Mouse (Mus musculus): Measurements from ENCODE around the gene Olfr1028. TPM values are rescaled to one million over a fixed set of nuclear protein-coding genes. Genes with fewer than 3 reads are reported as not detected.

Olfr1028 gene
- polyA plus RNA-seq, 1 experiment from 2014 or later, result not detected

Other genes with a start within 250 kb of the Olfr1028 start
- gene Olfr1009, start 235.0 kb upstream of the Olfr1028 start, polyA plus RNA-seq (2015; fragmentation: Nextera tagmentation; extraction: Ambion mirVana), result not detected in 2 replicates
- gene Olfr1012, start 187.7 kb upstream of the Olfr1028 start, polyA plus RNA-seq (2015; fragmentation: Nextera tagmentation; extraction: Ambion mirVana), result not detected in 2 replicates
- gene Olfr1013, start 183.3 kb upstream of the Olfr1028 start, polyA plus RNA-seq (2015; fragmentation: Nextera tagmentation; extraction: Ambion mirVana), result not detected in 2 replicates
- not detected in 2 replicates for gene Olfr1014, start 177.7 kb upstream of the Olfr1028 start, polyA plus RNA-seq (2015; fragmentation: Nextera tagmentation; extraction: Ambion mirVana)
- not detected in 2 replicates for gene Olfr1015, start 168.4 kb upstream of the Olfr1028 start, polyA plus RNA-seq (2015; fragmentation: Nextera tagmentation; extraction: Ambion mirVana)
- not detected in 2 replicates for gene Olfr1016, start 147.9 kb upstream of the Olfr1028 start, polyA plus RNA-seq (2015; fragmentation: Nextera tagmentation; extraction: Ambion mirVana)
- gene Olfr1018, start 132.0 kb upstream of the Olfr1028 start, polyA plus RNA-seq (2015; fragmentation: Nextera tagmentation; extraction: Ambion mirVana), result not detected in 2 replicates
- not detected in 2 replicates for gene Olfr1019, start 105.0 kb upstream of the Olfr1028 start, polyA plus RNA-seq (2015; fragmentation: Nextera tagmentation; extraction: Ambion mirVana)
- not detected in 2 replicates for gene Olfr1020, start 103.4 kb upstream of the Olfr1028 start, polyA plus RNA-seq (2015; fragmentation: Nextera tagmentation; extraction: Ambion mirVana)
- not detected in 2 replicates for gene Olfr1022, start 81.8 kb upstream of the Olfr1028 start, polyA plus RNA-seq (2015; fragmentation: Nextera tagmentation; extraction: Ambion mirVana)
- gene Olfr1023, start 64.8 kb upstream of the Olfr1028 start, polyA plus RNA-seq (2015; fragmentation: Nextera tagmentation; extraction: Ambion mirVana), result not detected in 2 replicates
- gene Olfr1024, start 45.4 kb upstream of the Olfr1028 start, polyA plus RNA-seq (2015; fragmentation: Nextera tagmentation; extraction: Ambion mirVana), result not detected in 2 replicates
- not detected in 2 replicates for gene Olfr1025-ps1, start 35.2 kb upstream of the Olfr1028 start, polyA plus RNA-seq (2015; fragmentation: Nextera tagmentation; extraction: Ambion mirVana)
- gene Olfr1026, start 28.9 kb upstream of the Olfr1028 start, polyA plus RNA-seq (2015; fragmentation: Nextera tagmentation; extraction: Ambion mirVana), result not detected in 2 replicates
- not detected in 2 replicates for gene Olfr1029, start 23.5 kb downstream of the Olfr1028 start, polyA plus RNA-seq (2015; fragmentation: Nextera tagmentation; extraction: Ambion mirVana)
- not detected in 2 replicates for gene Olfr1030, start 28.8 kb downstream of the Olfr1028 start, polyA plus RNA-seq (2015; fragmentation: Nextera tagmentation; extraction: Ambion mirVana)
- gene Olfr1031, start 39.9 kb downstream of the Olfr1028 start, polyA plus RNA-seq (2015; fragmentation: Nextera tagmentation; extraction: Ambion mirVana), result not detected in 2 replicates
- not detected in 2 replicates for gene Olfr1032, start 55.1 kb downstream of the Olfr1028 start, polyA plus RNA-seq (2015; fragmentation: Nextera tagmentation; extraction: Ambion mirVana)
- not detected in 2 replicates for gene Olfr1033, start 70.2 kb downstream of the Olfr1028 start, polyA plus RNA-seq (2015; fragmentation: Nextera tagmentation; extraction: Ambion mirVana)
- gene Olfr1034, start 95.4 kb downstream of the Olfr1028 start, polyA plus RNA-seq (2015; fragmentation: Nextera tagmentation; extraction: Ambion mirVana), result not detected in 2 replicates
- not detected in 2 replicates for gene Olfr1036, start 123.6 kb downstream of the Olfr1028 start, polyA plus RNA-seq (2015; fragmentation: Nextera tagmentation; extraction: Ambion mirVana)
- not detected in 2 replicates for gene Olfr1037, start 136.9 kb downstream of the Olfr1028 start, polyA plus RNA-seq (2015; fragmentation: Nextera tagmentation; extraction: Ambion mirVana)
- gene Olfr1039, start 185.5 kb downstream of the Olfr1028 start, polyA plus RNA-seq (2015; fragmentation: Nextera tagmentation; extraction: Ambion mirVana), result not detected in 2 replicates
- not detected in 2 replicates for gene Olfr1040, start 196.3 kb downstream of the Olfr1028 start, polyA plus RNA-seq (2015; fragmentation: Nextera tagmentation; extraction: Ambion mirVana)
- not detected in 2 replicates for gene Olfr1042, start 211.4 kb downstream of the Olfr1028 start, polyA plus RNA-seq (2015; fragmentation: Nextera tagmentation; extraction: Ambion mirVana)
- gene Olfr1043, start 217.1 kb downstream of the Olfr1028 start, polyA plus RNA-seq (2015; fragmentation: Nextera tagmentation; extraction: Ambion mirVana), result not detected in 2 replicates
- gene Olfr1044, start 227.4 kb downstream of the Olfr1028 start, polyA plus RNA-seq (2015; fragmentation: Nextera tagmentation; extraction: Ambion mirVana), result not detected in 2 replicates
- gene Olfr52, start 235.2 kb downstream of the Olfr1028 start, polyA plus RNA-seq (2015; fragmentation: Nextera tagmentation; extraction: Ambion mirVana), result not detected in 2 replicates

All from forebrain, embryonic 16.5 days (tissue).